Mouse (Mus musculus) kidney, adult 2 months (tissue): Measurements from ENCODE around the gene Mxd3.

Experiments used
- CTCF ChIP-seq: fragments of 200-500 bp; conservative IDR thresholded peaks from 2 replicates; pipeline ENCODE4 v1.5.1; 2011; ENCODE audit warnings: low read depth, mild to moderate bottlenecking, control low read depth, low read length, moderate library complexity, mixed read lengths; ENCODE audit not compliant: insufficient read depth, insufficient read length
- POLR2A ChIP-seq: fragments of 200-500 bp; IDR thresholded peaks from one replicate; pipeline ENCODE4 v1.6.1; 2011; ENCODE audit warnings: low read depth, low read length, control low read depth

DNA sequence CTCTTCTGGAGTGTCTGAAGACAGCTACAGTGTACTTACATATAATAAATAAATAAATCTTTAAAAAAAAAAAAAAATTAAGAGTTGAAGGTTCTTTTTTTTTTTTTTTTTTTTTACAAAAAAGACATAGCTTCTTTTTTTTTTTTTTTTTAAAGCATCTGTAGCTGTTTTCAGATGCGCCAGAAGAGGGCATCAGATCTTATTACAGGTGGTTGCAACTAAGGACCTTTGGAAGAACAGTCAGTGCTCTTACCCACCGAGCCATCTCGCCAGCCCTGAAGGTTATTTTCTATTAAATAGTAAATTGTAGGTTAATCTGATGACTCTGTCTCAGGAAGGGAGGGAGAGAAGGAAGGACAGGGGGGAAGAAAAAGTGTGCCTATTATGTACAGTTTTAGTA lies 40.8 kb downstream of the Mxd3 start:
- TF ChIP-seq CTCF, result no peak
- TF ChIP-seq POLR2A, result no peak
